Mouse (Mus musculus): ENCODE data around the gene Mrtfa. TPM values are rescaled to one million over a fixed set of nuclear protein-coding genes. Genes with fewer than 3 reads are reported as not detected.

Mrtfa gene
- total RNA-seq, 2 experiments from 2014 or later = 47.5 to 51.0 TPM

- DNase-seq = peak; percentile 23
- intact Hi-C loops (cut with DNase I) = no loop called here
These were observed 117.8 kb downstream of the Mrtfa start for GRCm38 (mm10) chr15:81072748-81073147.

GRCm38 (mm10) chr15:81070470-81070869 is 120.1 kb downstream of the Mrtfa start:
- intact Hi-C loops (cut with DNase I) = no loop called here
- no peak for DNase-seq

GRCm38 (mm10) chr15:81068641-81069381 is 121.7 kb downstream of the Mrtfa start:
- intact Hi-C loops (cut with DNase I) = no loop called here
- DNase-seq = no peak

GRCm38 (mm10) chr15:81067761-81068160 is 122.8 kb downstream of the Mrtfa start:
- DNase-seq = no peak
- intact Hi-C loops (cut with DNase I) = no loop called here

GRCm38 (mm10) chr15:81066976-81067375 is 123.6 kb downstream of the Mrtfa start:
- no peak for DNase-seq
- intact Hi-C loops (cut with DNase I) = no loop called here

- no peak for DNase-seq
- intact Hi-C loops (cut with DNase I) = no loop called here
These were observed 125.9 kb downstream of the Mrtfa start for GRCm38 (mm10) chr15:81064661-81065060.

GRCm38 (mm10) chr15:81064143-81064542 is 126.4 kb downstream of the Mrtfa start:
- intact Hi-C loops (cut with DNase I) = no loop called here
- no peak for DNase-seq

GRCm38 (mm10) chr15:81062616-81063015 is 127.9 kb downstream of the Mrtfa start:
- intact Hi-C loops (cut with DNase I) = no loop called here
- DNase-seq = peak; percentile 67

- intact Hi-C loops (cut with DNase I) = no loop called here
- DNase-seq = no peak
These were observed 128.4 kb downstream of the Mrtfa start for GRCm38 (mm10) chr15:81062175-81062588.

GRCm38 (mm10) chr15:81060975-81061374 is 129.6 kb downstream of the Mrtfa start:
- intact Hi-C loops (cut with DNase I) = no loop called here

GRCm38 (mm10) chr15:81057736-81058135 is 132.8 kb downstream of the Mrtfa start:
- intact Hi-C loops (cut with DNase I) = no loop called here
- no peak for DNase-seq

More at GRCm38 (mm10) chr15:81060975-81061374, 129.6 kb downstream of the Mrtfa start:
- DNase-seq = no peak

GRCm38 (mm10) chr15:81055488-81055887 is 135.1 kb downstream of the Mrtfa start:
- intact Hi-C loops (cut with DNase I) = no loop called here
- no peak for DNase-seq

- no peak for DNase-seq
- intact Hi-C loops (cut with DNase I) = no loop called here
These were observed 138.1 kb downstream of the Mrtfa start for GRCm38 (mm10) chr15:81052491-81052890.

- intact Hi-C loops (cut with DNase I) = no loop called here
- DNase-seq = no peak
These were observed 140.1 kb downstream of the Mrtfa start for GRCm38 (mm10) chr15:81050488-81050887.

- intact Hi-C loops (cut with DNase I) = no loop called here
- DNase-seq = peak; percentile 24
These were observed 141.0 kb downstream of the Mrtfa start for GRCm38 (mm10) chr15:81049401-81050053.

GRCm38 (mm10) chr15:81047497-81047896 is 143.1 kb downstream of the Mrtfa start:
- intact Hi-C loops (cut with DNase I) = no loop called here
- no peak for DNase-seq

- intact Hi-C loops (cut with DNase I) = no loop called here
- DNase-seq = no peak
These were observed 144.5 kb downstream of the Mrtfa start for GRCm38 (mm10) chr15:81046061-81046460.

GRCm38 (mm10) chr15:81045336-81045735 is 145.2 kb downstream of the Mrtfa start:
- intact Hi-C loops (cut with DNase I) = no loop called here
- DNase-seq = no peak

GRCm38 (mm10) chr15:81044446-81044845 is 146.1 kb downstream of the Mrtfa start:
- no peak for DNase-seq
- intact Hi-C loops (cut with DNase I) = no loop called here

GRCm38 (mm10) chr15:81042276-81042931 is 148.2 kb downstream of the Mrtfa start:
- DNase-seq = no peak
- intact Hi-C loops (cut with DNase I) = no loop called here

- intact Hi-C loops (cut with DNase I) = no loop called here
- no peak for DNase-seq
These were observed 148.8 kb downstream of the Mrtfa start for GRCm38 (mm10) chr15:81041767-81042166.

- intact Hi-C loops (cut with DNase I) = no loop called here
- DNase-seq = no peak
These were observed 152.1 kb downstream of the Mrtfa start for GRCm38 (mm10) chr15:81038419-81038818.
